Mouse (Mus musculus): Measurements from ENCODE around the gene Hoxd4. TPM values are rescaled to one million over a fixed set of nuclear protein-coding genes. Genes with fewer than 3 reads are reported as not detected.
A peak's percentile ranks its signal among the peaks of the same experiment; 100 is the strongest.

Hoxd4 gene
- polyA plus RNA-seq, 1 experiment, result 20.3 TPM

GRCm38 (mm10) chr2:74703720-74704392, 7.9 kb upstream of the Hoxd4 start:
- WGBS, result 39% methylated on average over 26 of the region's 26 CpGs
- H3K4me3 ChIP-seq (ENCODE audit: insufficient read depth, low read depth, low read length), result peak overlapping the region; percentile 72
- TF ChIP-seq CTCF (conservative IDR thresholded peaks at IDR 0.05; ENCODE audit: insufficient read depth, insufficient read length, low read depth, low read length), result no peak
- TF ChIP-seq POLR2A (IDR thresholded peaks at IDR 0.05; ENCODE audit: low read depth, low read length), result no peak

GRCm38 (mm10) chr2:74704393-74704998, 7.2 kb upstream of the Hoxd4 start, which contains the start of gene Hoxd8:
Gene Hoxd8 (plus strand): TSS chr2:74704615.
- TF ChIP-seq POLR2A (IDR thresholded peaks at IDR 0.05; ENCODE audit: low read depth, low read length) (no peak), CTCF (conservative IDR thresholded peaks at IDR 0.05; ENCODE audit: insufficient read depth, insufficient read length, low read depth, low read length) (no peak)
- peak within 1 kb of the TSS; percentile 72 for H3K4me3 ChIP-seq (ENCODE audit: insufficient read depth, low read depth, low read length)
- H3K4me1 ChIP-seq (ENCODE audit: control insufficient read depth, insufficient read depth, low read length), result peaks cover 3% of the 10 kb centered on the region; the same call in 1 of the 2 replicates
- WGBS, result 2% methylated on average over 50 of the region's 52 CpGs
- H3K27me3 ChIP-seq (replicated peaks; ENCODE audit: control insufficient read depth, insufficient read depth, low read length), result no peaks in the 10 kb centered on the region
- peak within 1 kb of the TSS; percentile 97 for H3K27ac ChIP-seq (ENCODE audit: insufficient read depth, low read depth, low read length)
- no peaks in the 10 kb centered on the region for H3K36me3 ChIP-seq (ENCODE audit: control insufficient read depth, insufficient read depth, low read length)
- DNase-seq, result peak; percentile 90

More at GRCm38 (mm10) chr2:74703720-74704392, 7.9 kb upstream of the Hoxd4 start:
- H3K27ac ChIP-seq (ENCODE audit: insufficient read depth, low read depth, low read length), result peak overlapping the region; percentile 97
- DNase-seq, result peak; percentile 83
- H3K36me3 ChIP-seq (ENCODE audit: control insufficient read depth, insufficient read depth, low read length), result no peaks in the 10 kb centered on the region
- H3K27me3 ChIP-seq (replicated peaks; ENCODE audit: control insufficient read depth, insufficient read depth, low read length), result no peaks in the 10 kb centered on the region
- peaks cover 3% of the 10 kb centered on the region; the same call in 1 of the 2 replicates for H3K4me1 ChIP-seq (ENCODE audit: control insufficient read depth, insufficient read depth, low read length)

- WGBS, result under 1% methylated on average over 53 of the region's 66 CpGs
- H3K36me3 ChIP-seq (ENCODE audit: control insufficient read depth, insufficient read depth, low read length), result no peaks in the 10 kb centered on the region
- no peak for TF ChIP-seq CTCF (conservative IDR thresholded peaks at IDR 0.05; ENCODE audit: insufficient read depth, insufficient read length, low read depth, low read length)
- no peak for TF ChIP-seq POLR2A (IDR thresholded peaks at IDR 0.05; ENCODE audit: low read depth, low read length)
- H3K4me1 ChIP-seq (ENCODE audit: control insufficient read depth, insufficient read depth, low read length), result peaks cover 3% of the 10 kb centered on the region; the same call in 1 of the 2 replicates
- H3K27ac ChIP-seq (ENCODE audit: insufficient read depth, low read depth, low read length), result peak overlapping the region; percentile 97
- H3K27me3 ChIP-seq (replicated peaks; ENCODE audit: control insufficient read depth, insufficient read depth, low read length), result no peaks in the 10 kb centered on the region
- DNase-seq, result peak; percentile 66
- peak overlapping the region; percentile 72 for H3K4me3 ChIP-seq (ENCODE audit: insufficient read depth, low read depth, low read length)
Observed at GRCm38 (mm10) chr2:74704999-74705466, 6.7 kb upstream of the Hoxd4 start.

DNA sequence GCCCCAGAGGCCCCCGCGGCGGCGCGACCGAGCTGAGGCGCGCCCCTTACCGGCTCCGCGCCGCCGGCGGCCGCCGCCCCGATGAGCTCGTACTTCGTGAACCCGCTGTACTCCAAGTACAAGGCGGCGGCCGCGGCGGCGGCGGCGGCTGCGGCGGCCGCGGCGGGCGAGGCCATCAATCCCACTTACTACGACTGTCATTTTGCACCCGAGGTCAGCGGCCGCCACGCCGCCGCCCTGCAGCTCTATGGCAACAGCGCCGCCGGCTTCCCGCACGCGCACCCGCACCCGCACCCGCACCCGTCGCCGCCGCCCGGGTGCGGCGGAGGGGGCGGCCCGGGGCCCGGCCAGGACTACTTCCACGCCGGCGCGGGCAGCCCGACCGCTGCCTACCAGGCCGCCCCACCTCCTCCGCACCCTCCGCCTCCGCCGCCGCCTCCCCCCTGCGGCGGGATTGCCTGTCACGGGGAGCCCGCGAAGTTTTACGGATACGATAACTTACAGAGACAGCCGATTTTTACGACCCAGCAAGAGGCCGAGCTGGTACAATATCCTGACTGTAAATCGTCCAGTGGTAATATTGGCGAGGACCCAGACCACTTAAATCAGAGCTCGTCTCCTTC, 6.2 kb upstream of the Hoxd4 start:
- DNase-seq, result peak; percentile 81
- peak overlapping the region; percentile 97 for H3K27ac ChIP-seq (ENCODE audit: insufficient read depth, low read depth, low read length)
- peak overlapping the region; percentile 72 for H3K4me3 ChIP-seq (ENCODE audit: insufficient read depth, low read depth, low read length)
- no peaks in the 10 kb centered on the region for H3K27me3 ChIP-seq (replicated peaks; ENCODE audit: control insufficient read depth, insufficient read depth, low read length)
- TF ChIP-seq CTCF (conservative IDR thresholded peaks at IDR 0.05; ENCODE audit: insufficient read depth, insufficient read length, low read depth, low read length) (no peak), POLR2A (IDR thresholded peaks at IDR 0.05; ENCODE audit: low read depth, low read length) (no peak)
- no peaks in the 10 kb centered on the region for H3K36me3 ChIP-seq (ENCODE audit: control insufficient read depth, insufficient read depth, low read length)
- WGBS, result 1% methylated on average over 84 of the region's 85 CpGs
- H3K4me1 ChIP-seq (ENCODE audit: control insufficient read depth, insufficient read depth, low read length), result peaks cover 3% of the 10 kb centered on the region; the same call in 1 of the 2 replicates

GRCm38 (mm10) chr2:74706393-74706960, 5.3 kb upstream of the Hoxd4 start:
- 33% methylated on average over 13 of the region's 13 CpGs for WGBS
- no peaks in the 10 kb centered on the region for H3K36me3 ChIP-seq (ENCODE audit: control insufficient read depth, insufficient read depth, low read length)
- peak overlapping the region; percentile 72 for H3K4me3 ChIP-seq (ENCODE audit: insufficient read depth, low read depth, low read length)
- TF ChIP-seq CTCF (conservative IDR thresholded peaks at IDR 0.05; ENCODE audit: insufficient read depth, insufficient read length, low read depth, low read length) (no peak), POLR2A (IDR thresholded peaks at IDR 0.05; ENCODE audit: low read depth, low read length) (no peak)
- H3K27me3 ChIP-seq (replicated peaks; ENCODE audit: control insufficient read depth, insufficient read depth, low read length), result no peaks in the 10 kb centered on the region
- H3K27ac ChIP-seq (ENCODE audit: insufficient read depth, low read depth, low read length), result peak overlapping the region; percentile 97
- H3K4me1 ChIP-seq (ENCODE audit: control insufficient read depth, insufficient read depth, low read length), result peaks cover 3% of the 10 kb centered on the region; the same call in 1 of the 2 replicates
- no peak for DNase-seq

GRCm38 (mm10) chr2:74707599-74707998, 4.1 kb upstream of the Hoxd4 start:
- 48% methylated on average over 7 of the region's 7 CpGs for WGBS
- no peak for TF ChIP-seq CTCF (conservative IDR thresholded peaks at IDR 0.05; ENCODE audit: insufficient read depth, insufficient read length, low read depth, low read length)
- TF ChIP-seq POLR2A (IDR thresholded peaks at IDR 0.05; ENCODE audit: low read depth, low read length), result no peak
- DNase-seq, result no peak
- H3K4me3 ChIP-seq (ENCODE audit: insufficient read depth, low read depth, low read length), result peak overlapping the region; percentile 37
- no peaks in the 10 kb centered on the region for H3K36me3 ChIP-seq (ENCODE audit: control insufficient read depth, insufficient read depth, low read length)
- H3K27me3 ChIP-seq (replicated peaks; ENCODE audit: control insufficient read depth, insufficient read depth, low read length), result no peaks in the 10 kb centered on the region
- H3K27ac ChIP-seq (ENCODE audit: insufficient read depth, low read depth, low read length), result peak overlapping the region; percentile 48
- peaks cover 3% of the 10 kb centered on the region; the same call in 1 of the 2 replicates for H3K4me1 ChIP-seq (ENCODE audit: control insufficient read depth, insufficient read depth, low read length)
